Mouse (Mus musculus) layer of hippocampus, adult 9-11 months (tissue): ENCODE results near the gene Epb42.
A peak's percentile ranks its signal among the peaks of the same experiment; 100 is the strongest.
"Not testable (repeated sequence)": the region's sequence is repeated elsewhere in the genome, so short reads cannot be mapped to it uniquely, and the experiment has no call there.

Source experiments
- DNase-seq: peaks from one replicate; pipeline ENCODE4 v3.0.0; 2022

Gene Epb42

GRCm38 (mm10) chr2:121036733-121037341, at the start of gene Epb42:
Gene Epb42 (minus strand): TSS chr2:121037072.
- no peak for DNase-seq

DNA sequence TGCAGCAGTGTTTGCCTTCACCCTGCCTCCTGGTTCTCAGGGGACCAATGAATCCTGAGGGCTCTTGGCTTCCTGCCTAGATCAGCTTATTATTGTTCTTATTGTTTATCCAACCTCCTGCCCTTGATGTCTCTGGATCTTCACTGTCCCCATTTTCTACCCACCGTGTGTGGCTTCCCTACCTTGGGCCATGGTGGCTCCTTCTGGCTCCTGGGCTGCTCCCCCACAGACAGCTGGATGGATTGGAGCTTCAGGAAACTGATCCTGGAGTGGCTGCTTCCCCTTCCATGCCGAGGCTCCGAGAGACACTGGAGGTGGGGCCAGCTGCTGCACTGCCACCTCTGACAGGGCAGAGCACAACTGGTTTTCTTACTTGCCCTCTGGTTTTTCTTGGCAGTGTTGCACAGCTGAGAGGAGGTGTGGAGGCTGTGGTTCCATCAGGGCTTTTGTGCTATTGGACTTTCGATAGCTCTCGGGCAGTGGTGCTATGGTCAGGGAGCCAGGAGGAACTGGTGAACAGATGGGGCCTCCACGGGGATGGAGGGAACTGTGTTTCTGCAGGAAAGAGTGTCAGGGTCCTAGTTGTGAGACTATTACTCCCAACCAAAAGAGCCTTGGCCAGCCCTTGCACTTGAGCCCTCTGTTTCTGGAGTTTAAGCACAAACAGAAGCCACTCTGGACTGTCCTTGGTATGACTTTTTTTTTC, 48.8 kb upstream of the Epb42 start, which contains the start of gene Tgm5:
Gene Tgm5 (minus strand): TSS at position 362 of the 706 bp plus-strand sequence.
- DNase-seq = no peak

- DNase-seq = no peak
Observed at GRCm38 (mm10) chr2:121082626-121083025, 45.8 kb upstream of the Epb42 start.

DNA sequence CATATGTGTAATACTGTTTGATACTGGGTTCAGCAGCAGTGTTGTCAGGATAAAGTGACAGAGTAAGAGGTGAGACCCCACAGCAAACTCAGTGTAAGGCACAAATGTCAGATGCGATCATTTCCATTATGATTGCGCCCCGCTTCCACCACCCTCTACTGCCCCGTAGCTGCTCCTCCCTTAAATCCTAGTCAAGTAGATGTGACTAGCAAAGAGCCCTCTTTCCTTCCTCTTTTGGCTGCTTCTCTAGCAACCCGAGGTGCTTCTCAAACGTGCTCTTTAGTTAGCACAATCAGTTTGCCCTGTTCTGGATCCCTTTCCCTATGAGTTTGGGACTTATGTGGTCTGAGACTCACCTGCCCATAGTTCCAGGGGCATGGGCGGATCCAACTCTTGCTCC, 37.9 kb upstream of the Epb42 start:
- no peak for DNase-seq

DNA sequence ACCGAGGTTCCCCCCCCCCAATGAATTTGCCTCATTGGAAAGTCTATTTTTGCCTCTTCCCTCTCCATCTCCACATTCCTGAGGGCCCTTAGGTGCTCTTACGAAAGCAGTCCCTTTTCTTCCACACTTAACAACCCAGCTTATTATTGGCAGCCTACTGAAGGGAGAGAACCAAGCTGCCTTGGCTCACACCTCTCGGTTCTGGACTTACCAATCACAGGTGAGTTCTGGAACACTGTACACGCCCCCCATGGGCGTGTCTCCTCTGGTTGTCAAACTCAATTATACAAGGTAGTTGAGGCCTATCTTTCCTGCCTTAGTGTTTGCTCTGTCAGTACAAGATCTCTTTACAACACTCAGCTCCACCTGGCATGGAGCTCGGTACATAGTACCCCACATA, 35.0 kb upstream of the Epb42 start:
- DNase-seq = no peak

- no peak for DNase-seq
Observed at GRCm38 (mm10) chr2:121069506-121069905, 32.6 kb upstream of the Epb42 start.

DNA sequence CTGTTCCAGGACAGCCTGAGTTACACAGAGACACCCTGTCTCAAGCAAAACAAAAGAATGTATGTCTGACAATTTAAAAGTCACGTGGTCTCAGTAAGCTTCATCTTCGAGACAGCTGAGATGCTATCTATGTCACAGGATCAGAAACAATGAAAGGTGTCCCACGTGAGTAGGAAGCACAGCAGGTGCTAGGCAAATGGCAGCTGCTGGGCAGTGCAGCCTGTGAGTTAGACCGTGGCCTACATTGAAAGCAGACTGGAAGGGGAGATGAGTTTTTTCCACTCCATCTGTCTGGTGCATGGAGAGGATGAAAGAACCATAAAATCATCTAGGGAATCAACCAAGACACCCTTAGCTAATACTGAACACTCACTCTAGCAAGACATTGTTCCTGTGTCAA, 30.2 kb upstream of the Epb42 start:
- no peak for DNase-seq

DNA sequence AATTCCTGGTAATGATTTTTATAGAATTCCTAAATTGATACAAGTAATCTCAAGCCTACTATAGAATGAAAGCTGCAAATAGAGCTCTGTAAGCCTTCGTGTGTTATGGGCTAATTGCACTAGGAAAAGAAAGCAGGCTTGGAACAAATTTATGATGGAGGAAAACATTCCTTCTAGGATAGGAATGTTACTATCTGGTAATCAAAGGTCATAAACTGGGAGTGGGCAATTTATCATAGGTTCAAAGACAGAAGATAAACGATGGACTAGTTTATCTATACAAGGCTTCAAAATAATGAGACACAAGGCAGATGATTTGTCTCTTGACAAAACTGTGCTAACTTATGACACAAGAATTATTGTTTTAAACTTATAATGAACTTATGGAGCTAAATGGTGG, 24.4 kb upstream of the Epb42 start:
- no peak for DNase-seq

- no peak for DNase-seq
Observed at GRCm38 (mm10) chr2:121057997-121058396, 21.1 kb upstream of the Epb42 start.

DNA sequence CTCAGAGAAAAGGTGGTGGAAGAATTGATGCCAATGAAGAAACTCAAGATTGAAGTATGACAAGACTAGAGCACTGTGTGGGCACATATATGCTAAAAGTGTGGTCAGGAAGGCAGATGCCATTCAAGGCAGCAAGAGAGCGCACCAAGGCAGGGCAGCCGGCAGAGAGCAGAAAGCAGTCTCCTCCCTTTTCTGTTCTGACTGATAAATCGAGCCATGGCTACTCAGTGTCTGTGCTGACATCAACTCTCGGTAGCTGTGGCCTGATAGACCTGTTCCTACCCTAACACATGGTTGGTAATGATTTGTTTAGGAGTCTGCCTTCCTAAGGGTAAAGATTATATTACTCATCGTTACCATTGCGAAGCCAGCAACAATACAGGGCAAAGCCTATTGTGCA, 19.0 kb upstream of the Epb42 start:
- no peak for DNase-seq

DNA sequence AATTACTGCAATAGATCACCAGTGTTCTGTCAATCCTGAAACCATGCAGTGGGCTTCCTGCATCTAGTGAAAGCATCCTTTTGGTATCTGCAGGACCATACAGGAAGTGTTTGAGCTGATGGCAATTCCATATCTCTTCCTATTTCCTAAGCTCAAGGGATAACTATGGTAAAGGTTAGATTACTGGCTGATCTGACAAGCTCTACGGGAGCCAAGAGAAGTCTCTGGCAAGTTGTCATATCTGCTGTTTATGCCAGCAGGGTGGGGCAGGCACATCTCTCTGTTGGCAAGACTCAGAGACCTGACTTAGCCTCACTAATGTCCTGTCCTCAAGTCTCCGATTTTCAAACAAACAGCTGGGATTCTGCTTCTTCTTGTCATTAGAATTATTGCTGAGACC, 17.2 kb upstream of the Epb42 start:
- no peak for DNase-seq

- DNase-seq = no peak
Observed at GRCm38 (mm10) chr2:121052176-121052575, 15.3 kb upstream of the Epb42 start.

- DNase-seq = no peak
Observed at GRCm38 (mm10) chr2:121045653-121046052, 8.8 kb upstream of the Epb42 start.

- peak; percentile 18 for DNase-seq
Observed at GRCm38 (mm10) chr2:121041098-121041497, 4.2 kb upstream of the Epb42 start.

- no peak for DNase-seq
Observed at GRCm38 (mm10) chr2:121039382-121039781, 2.5 kb upstream of the Epb42 start.

DNA sequence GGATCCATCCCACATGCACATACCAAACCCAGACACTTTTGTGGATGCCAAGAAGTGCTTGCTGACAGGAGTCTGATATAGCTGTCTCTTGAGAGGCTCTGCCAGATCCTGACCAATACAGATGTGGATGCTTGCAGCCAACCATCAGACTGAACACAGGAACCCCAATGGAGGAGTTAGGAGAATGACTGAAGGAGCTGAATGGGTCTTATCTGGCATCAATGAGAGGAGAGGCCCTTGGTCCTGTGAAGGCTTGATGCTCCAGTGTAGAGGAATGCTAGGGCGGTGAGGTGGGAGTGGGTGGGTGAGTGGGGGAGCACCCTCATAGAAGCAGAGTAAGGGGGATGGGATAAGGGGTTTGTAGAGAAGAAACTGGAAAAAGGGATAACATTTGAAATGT, 2.0 kb upstream of the Epb42 start:
- not testable (repeated sequence) for DNase-seq

- no peak for DNase-seq
Observed at GRCm38 (mm10) chr2:121022918-121023317, 14.0 kb downstream of the Epb42 start.

GRCm38 (mm10) chr2:121017151-121017550, 19.7 kb downstream of the Epb42 start:
- DNase-seq = no peak

DNA sequence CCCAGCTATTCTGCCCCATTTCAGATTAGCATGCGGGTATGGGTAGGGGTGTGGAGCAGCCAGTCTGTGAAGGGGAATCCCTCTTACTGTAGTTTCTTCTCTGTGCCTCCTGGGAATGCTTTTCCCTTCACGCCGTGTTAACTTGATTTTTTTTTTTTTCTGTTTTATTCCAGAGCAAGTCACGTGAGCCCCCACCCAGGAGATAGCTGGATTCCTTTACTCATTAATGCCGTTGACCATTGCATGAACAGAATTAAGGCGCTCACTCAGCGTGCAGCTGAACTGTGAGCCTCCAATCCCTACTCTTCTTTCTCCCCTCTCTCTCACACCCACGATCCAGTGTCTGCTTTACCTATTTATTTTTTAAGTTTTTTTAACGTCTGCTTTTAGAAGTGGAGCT, 20.6 kb downstream of the Epb42 start:
- no peak for DNase-seq

- DNase-seq = no peak
Observed at GRCm38 (mm10) chr2:121015507-121015906, 21.4 kb downstream of the Epb42 start.

GRCm38 (mm10) chr2:121012676-121013075, 24.2 kb downstream of the Epb42 start:
- no peak for DNase-seq

DNA sequence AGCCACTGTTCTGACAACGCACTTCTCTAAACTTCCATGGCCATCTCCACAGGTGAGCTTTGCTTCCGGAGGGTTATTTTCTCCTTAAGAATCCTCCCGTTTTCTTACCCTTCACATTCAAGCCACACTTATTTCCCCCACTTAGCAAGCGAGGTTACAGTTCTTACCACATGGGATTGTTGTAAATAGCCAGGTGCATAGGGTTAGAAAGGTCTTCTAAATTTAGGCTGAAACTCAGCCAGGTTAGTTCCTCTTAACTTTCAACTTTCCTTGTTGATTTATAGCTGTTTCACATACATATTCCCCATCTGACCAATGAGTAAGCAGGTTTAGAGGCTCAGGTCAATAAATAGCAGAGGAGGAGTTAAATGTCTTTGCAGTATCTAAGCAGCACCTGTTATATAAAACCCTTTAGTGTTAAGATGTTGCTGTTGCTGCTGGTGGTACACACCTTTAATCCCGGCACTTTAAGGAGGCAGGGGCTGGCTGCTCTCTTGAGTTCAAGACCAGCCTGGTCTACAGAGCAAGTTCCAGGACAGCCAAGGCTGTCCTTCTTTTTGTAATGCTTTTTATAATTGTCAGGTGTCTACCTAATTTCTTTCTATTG, 27.7 kb downstream of the Epb42 start:
- no peak for DNase-seq

- no peak for DNase-seq
Observed at GRCm38 (mm10) chr2:121008664-121009007, 28.2 kb downstream of the Epb42 start.

DNA sequence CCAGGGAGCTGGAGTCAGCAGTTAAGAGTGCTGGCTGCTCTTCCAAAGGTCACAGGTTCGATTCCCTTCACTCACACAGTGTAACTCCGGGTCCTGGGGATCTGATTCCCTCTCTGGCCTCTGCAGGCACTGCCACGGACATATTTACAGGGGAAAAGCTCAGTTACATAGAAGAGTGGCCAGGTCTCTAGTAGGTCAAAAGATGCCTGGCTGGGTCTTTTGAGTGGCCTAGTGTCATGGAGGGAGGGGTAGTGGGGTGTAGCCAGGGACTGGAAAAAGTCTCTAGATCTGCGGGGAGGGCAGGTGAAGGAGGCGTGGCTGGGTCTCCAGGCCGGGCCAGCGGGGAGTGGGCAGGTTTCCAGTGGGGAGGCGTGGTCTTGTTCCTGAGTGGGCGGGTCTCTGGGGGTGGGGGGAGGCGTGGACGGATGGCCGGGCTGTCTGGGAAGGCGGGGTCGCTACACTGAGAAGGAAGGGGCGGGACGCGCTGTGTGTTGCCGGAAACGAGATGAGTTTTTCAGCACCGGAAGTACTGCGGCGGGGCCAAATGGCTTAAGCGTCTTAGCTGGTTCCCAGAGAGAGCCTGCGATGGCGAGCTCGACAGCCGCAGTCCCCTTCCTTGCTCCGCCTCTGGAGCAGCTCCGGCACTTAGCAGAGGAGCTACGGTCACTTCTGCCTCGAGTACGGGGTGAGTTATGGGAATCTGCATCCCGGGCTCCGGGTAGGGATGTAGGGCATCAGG, 28.8 kb downstream of the Epb42 start, which contains the start of gene Ccndbp1:
Gene Ccndbp1 (plus strand): TSS at position 479 of the 739 bp plus-strand sequence.
- DNase-seq = peak; percentile 90
